Mouse (Mus musculus) forelimb bud, embryonic 11.5 days (tissue): ENCODE results near the gene Olfr393.

ENCODE experiments used
- DNase-seq: peaks from one replicate; pipeline ENCODE4 v3.0.0-alpha.2; 2012; ENCODE audit warnings: low read depth, low spot score

Gene Olfr393

DNA sequence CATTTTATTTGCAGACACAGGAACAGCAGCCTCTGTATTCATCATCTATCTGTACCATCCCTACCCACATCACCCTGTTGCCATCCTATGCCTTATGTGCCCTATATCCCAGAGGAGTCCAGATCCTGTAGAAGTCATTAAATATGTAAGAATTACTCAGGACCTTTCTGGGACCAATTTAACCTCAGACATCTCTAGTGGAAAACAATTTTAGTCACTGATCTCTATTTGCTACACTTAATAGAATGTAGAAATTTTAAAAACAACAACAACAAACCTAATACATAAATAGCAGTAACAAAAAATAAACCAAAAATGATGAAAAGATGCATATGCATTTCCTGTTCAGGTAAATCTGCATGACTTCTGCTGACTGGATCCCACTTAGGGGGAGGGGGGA, at the start of gene Olfr393:
TSS of gene Olfr393 (minus strand) at position 101 of the 400 bp plus-strand sequence.
- DNase-seq: no peak

DNA sequence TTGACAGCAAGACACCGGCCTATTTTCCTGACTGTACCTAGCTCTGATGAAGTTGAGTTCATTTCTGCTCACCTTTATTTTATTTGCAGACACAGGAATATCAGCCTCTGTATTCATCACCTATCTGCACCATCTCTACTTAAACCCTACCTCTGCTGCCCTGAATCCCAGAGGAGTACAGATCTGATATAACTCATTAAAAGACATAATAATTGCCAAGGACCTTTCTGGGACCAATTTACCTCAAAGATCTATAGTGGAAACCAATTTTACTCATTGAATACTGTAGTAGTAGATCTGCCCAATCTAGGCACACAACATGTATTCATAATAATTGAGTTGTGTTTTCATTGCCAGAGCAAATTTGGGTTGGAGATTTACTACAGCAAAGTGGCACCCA, 39.4 kb upstream of the Olfr393 start, which contains the start of gene Olfr394:
TSS of gene Olfr394 (minus strand) at position 101 of the 400 bp plus-strand sequence.
- no peak for DNase-seq

DNA sequence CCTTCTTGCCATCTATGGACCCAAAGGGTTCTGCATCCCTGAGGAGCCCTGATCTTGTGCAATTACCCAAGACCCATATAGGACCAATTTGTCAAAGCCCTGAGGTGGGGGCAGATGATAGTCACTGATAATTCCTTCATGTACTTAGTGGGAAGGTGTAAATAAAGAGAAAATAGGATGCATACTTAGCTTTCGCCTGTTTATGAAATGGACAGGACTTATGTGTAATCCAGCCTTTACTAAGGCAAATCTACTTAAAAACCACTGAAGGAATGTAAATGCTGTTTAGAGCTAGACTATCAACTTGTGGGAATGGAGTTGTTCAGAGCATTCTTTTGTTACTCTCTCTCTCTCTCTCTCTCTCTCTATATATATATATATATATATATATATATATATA, 34.3 kb downstream of the Olfr393 start, which contains the start of gene Olfr392:
TSS of gene Olfr392 (minus strand) at position 101 of the 400 bp plus-strand sequence.
- no peak for DNase-seq

DNA sequence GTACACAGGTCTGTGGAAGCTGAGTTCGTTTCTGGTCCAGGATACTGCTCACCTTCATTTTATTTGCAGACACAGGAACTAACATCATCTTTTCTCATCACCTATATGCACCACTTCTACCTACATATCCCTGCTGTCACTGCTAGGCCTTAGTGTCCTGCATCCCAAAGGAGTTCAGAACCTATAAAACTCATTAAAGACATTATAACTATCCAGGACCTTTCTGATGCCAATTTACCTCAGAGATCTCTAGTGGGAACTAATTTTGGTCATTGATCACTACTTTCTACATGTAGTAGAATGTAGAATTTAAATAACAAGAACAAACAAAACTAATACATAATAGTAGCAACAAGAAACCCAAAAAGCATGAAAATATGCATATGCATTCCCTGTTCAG, 48.3 kb downstream of the Olfr393 start, which contains the start of gene Olfr391-ps:
TSS of gene Olfr391-ps (minus strand) at position 101 of the 400 bp plus-strand sequence.
- no peak for DNase-seq
